Mouse (Mus musculus) lung, postnatal 0 days (tissue): ENCODE measurements at regions not wholly inside any gene's neighbourhood (a gene's known extent, or its start where the extent isn't known, plus 50 kb on each side); places are given as distances from the start of the nearest gene placed in this dataset.

Experiments
- CTCF ChIP-seq: IDR thresholded peaks from 2 replicates; pipeline ENCODE4 v1.5.1; 2016; ENCODE audit warnings: antibody characterized with exemption, mild to moderate bottlenecking
- EP300 ChIP-seq: IDR thresholded peaks from 2 replicates; pipeline ENCODE4 v1.6.1; 2016; ENCODE audit warnings: antibody characterized with exemption, mild to moderate bottlenecking, control low read depth

DNA sequence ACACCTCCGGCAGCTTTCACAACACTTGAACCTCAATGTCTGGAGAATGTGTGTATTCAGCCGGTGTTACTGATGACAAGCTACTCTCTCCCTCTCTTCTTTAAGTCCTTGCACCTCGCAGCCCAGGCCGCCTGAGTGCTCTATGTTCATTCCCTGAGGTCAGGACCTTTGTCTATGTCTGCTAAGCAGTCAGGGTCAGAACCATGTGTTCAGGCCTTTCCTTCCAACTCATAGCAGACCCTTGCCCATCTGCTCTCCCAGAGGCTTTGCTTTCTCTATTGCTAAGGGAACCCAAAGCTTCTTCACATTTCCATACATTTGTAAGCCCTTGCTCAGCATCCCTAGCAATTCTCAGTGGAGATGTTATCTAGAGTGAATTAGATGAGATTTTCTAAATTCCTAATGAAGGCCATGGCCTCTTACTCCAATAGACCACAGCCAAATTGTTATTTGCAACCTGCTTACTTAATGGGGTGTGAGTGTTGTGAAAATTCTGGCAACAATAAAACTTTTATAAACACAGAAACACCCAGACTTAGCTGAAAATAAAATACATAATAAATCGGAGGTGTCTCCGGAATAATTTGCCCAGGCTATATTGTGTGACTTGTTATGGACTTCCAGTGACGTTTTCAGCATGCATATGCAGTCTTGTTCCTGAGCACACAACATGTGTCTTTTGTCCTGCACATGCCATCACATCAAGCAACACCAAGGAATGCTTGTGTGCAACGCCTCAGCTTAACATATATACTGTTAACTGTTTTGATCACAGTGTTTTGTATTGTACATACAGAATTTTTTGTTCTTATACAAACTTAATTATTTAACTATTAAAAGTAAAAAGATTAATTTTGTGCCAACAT, 321.2 kb downstream of the 1190002N15Rik start:
- TF ChIP-seq CTCF = no peak
- TF ChIP-seq EP300 = no peak
